Mouse (Mus musculus): Measurements from ENCODE around the gene Lmtk3.
A peak's percentile ranks its signal among the peaks of the same experiment; 100 is the strongest.

Gene Lmtk3

GRCm38 (mm10) chr7:45793969-45794585 lies 10.5 kb downstream of the Lmtk3 start:
- Histone ChIP-seq H3K27me3 (ENCODE audit: insufficient read depth, low read length) (peaks cover 34% of the 10 kb centered on the region), H3K9me3 (ENCODE audit: low read length) (peaks cover 5% of the 10 kb centered on the region; the same call in 1 of the 2 replicates), H3K36me3 (ENCODE audit: insufficient read depth, low read length) (peaks cover 21% of the 10 kb centered on the region), H3K4me1 (replicated peaks; ENCODE audit: low read depth, low read length) (peaks cover 61% of the 10 kb centered on the region), H3K4me3 (replicated peaks; ENCODE audit: low read length) (peak overlapping the region; percentile 71)
- no peak for TF ChIP-seq CTCF (conservative IDR thresholded peaks at IDR 0.05; ENCODE audit: low read length)
- TF ChIP-seq POU5F1 (IDR thresholded peaks at IDR 0.05; ENCODE audit: borderline replicate concordance, low read length), result no peak
- no peak for TF ChIP-seq NANOG (IDR thresholded peaks at IDR 0.05; ENCODE audit: borderline replicate concordance, low read length)

GRCm38 (mm10) chr7:45794971-45795370 lies 11.4 kb downstream of the Lmtk3 start:
- Histone ChIP-seq H3K4me3 (replicated peaks; ENCODE audit: low read length) (peak overlapping the region; percentile 71), H3K27me3 (ENCODE audit: insufficient read depth, low read length) (peaks cover 34% of the 10 kb centered on the region), H3K9me3 (ENCODE audit: low read length) (peaks cover 3% of the 10 kb centered on the region; the same call in 1 of the 2 replicates), H3K36me3 (ENCODE audit: insufficient read depth, low read length) (peaks cover 12% of the 10 kb centered on the region), H3K4me1 (replicated peaks; ENCODE audit: low read depth, low read length) (peaks cover 69% of the 10 kb centered on the region)
- TF ChIP-seq CTCF (conservative IDR thresholded peaks at IDR 0.05; ENCODE audit: low read length) (no peak), POU5F1 (IDR thresholded peaks at IDR 0.05; ENCODE audit: borderline replicate concordance, low read length) (no peak), NANOG (IDR thresholded peaks at IDR 0.05; ENCODE audit: borderline replicate concordance, low read length) (no peak)

GRCm38 (mm10) chr7:45796950-45797349 lies 13.4 kb downstream of the Lmtk3 start:
- peak overlapping the region; percentile 78; the same call in 1 of the 2 replicates for H3K4me3 ChIP-seq (replicated peaks; ENCODE audit: low read length)
- H3K36me3 ChIP-seq (ENCODE audit: insufficient read depth, low read length), result no peaks in the 10 kb centered on the region
- H3K4me1 ChIP-seq (replicated peaks; ENCODE audit: low read depth, low read length), result peaks cover 69% of the 10 kb centered on the region
- peaks cover 34% of the 10 kb centered on the region for H3K27me3 ChIP-seq (ENCODE audit: insufficient read depth, low read length)
- no peak for TF ChIP-seq CTCF (conservative IDR thresholded peaks at IDR 0.05; ENCODE audit: low read length)
- no peak for TF ChIP-seq POU5F1 (IDR thresholded peaks at IDR 0.05; ENCODE audit: borderline replicate concordance, low read length)
- TF ChIP-seq NANOG (IDR thresholded peaks at IDR 0.05; ENCODE audit: borderline replicate concordance, low read length), result no peak
- no peaks in the 10 kb centered on the region for H3K9me3 ChIP-seq (ENCODE audit: low read length)

GRCm38 (mm10) chr7:45797661-45798510 lies 14.3 kb downstream of the Lmtk3 start:
- Histone ChIP-seq H3K9me3 (ENCODE audit: low read length) (no peaks in the 10 kb centered on the region), H3K27me3 (ENCODE audit: insufficient read depth, low read length) (peaks cover 32% of the 10 kb centered on the region), H3K4me3 (replicated peaks; ENCODE audit: low read length) (peak overlapping the region; percentile 78), H3K4me1 (replicated peaks; ENCODE audit: low read depth, low read length) (peaks cover 66% of the 10 kb centered on the region), H3K36me3 (ENCODE audit: insufficient read depth, low read length) (peaks cover 4% of the 10 kb centered on the region)
- TF ChIP-seq NANOG (IDR thresholded peaks at IDR 0.05; ENCODE audit: borderline replicate concordance, low read length), result no peak
- no peak for TF ChIP-seq CTCF (conservative IDR thresholded peaks at IDR 0.05; ENCODE audit: low read length)
- no peak for TF ChIP-seq POU5F1 (IDR thresholded peaks at IDR 0.05; ENCODE audit: borderline replicate concordance, low read length)

- TF ChIP-seq NANOG (IDR thresholded peaks at IDR 0.05; ENCODE audit: borderline replicate concordance, low read length) (no peak), CTCF (conservative IDR thresholded peaks at IDR 0.05; ENCODE audit: low read length) (no peak), POU5F1 (IDR thresholded peaks at IDR 0.05; ENCODE audit: borderline replicate concordance, low read length) (no peak)
- H3K27me3 ChIP-seq (ENCODE audit: insufficient read depth, low read length), result peaks cover 28% of the 10 kb centered on the region
- H3K4me3 ChIP-seq (replicated peaks; ENCODE audit: low read length), result peak overlapping the region; percentile 78
- no peaks in the 10 kb centered on the region for H3K9me3 ChIP-seq (ENCODE audit: low read length)
- peaks cover 60% of the 10 kb centered on the region for H3K4me1 ChIP-seq (replicated peaks; ENCODE audit: low read depth, low read length)
- peaks cover 8% of the 10 kb centered on the region for H3K36me3 ChIP-seq (ENCODE audit: insufficient read depth, low read length)
These were observed 14.9 kb downstream of the Lmtk3 start for GRCm38 (mm10) chr7:45798511-45798836.

- Histone ChIP-seq H3K4me3 (replicated peaks; ENCODE audit: low read length) (0 out of 2 replicates have a peak overlapping the region, but pooled peaks have one; percentile 20), H3K36me3 (ENCODE audit: insufficient read depth, low read length) (peaks cover 10% of the 10 kb centered on the region), H3K27me3 (ENCODE audit: insufficient read depth, low read length) (peaks cover 24% of the 10 kb centered on the region), H3K9me3 (ENCODE audit: low read length) (no peaks in the 10 kb centered on the region), H3K4me1 (replicated peaks; ENCODE audit: low read depth, low read length) (peaks cover 56% of the 10 kb centered on the region)
- TF ChIP-seq CTCF (conservative IDR thresholded peaks at IDR 0.05; ENCODE audit: low read length), result no peak
- TF ChIP-seq POU5F1 (IDR thresholded peaks at IDR 0.05; ENCODE audit: borderline replicate concordance, low read length), result no peak
- no peak for TF ChIP-seq NANOG (IDR thresholded peaks at IDR 0.05; ENCODE audit: borderline replicate concordance, low read length)
These were observed 15.4 kb downstream of the Lmtk3 start for GRCm38 (mm10) chr7:45798931-45799330.

GRCm38 (mm10) chr7:45800001-45800400 lies 16.5 kb downstream of the Lmtk3 start:
- peak overlapping the region; percentile 66 for H3K4me3 ChIP-seq (replicated peaks; ENCODE audit: low read length)
- peaks cover 10% of the 10 kb centered on the region for H3K36me3 ChIP-seq (ENCODE audit: insufficient read depth, low read length)
- peaks cover 14% of the 10 kb centered on the region for H3K27me3 ChIP-seq (ENCODE audit: insufficient read depth, low read length)
- peaks cover 48% of the 10 kb centered on the region for H3K4me1 ChIP-seq (replicated peaks; ENCODE audit: low read depth, low read length)
- TF ChIP-seq POU5F1 (IDR thresholded peaks at IDR 0.05; ENCODE audit: borderline replicate concordance, low read length), result no peak
- no peak for TF ChIP-seq CTCF (conservative IDR thresholded peaks at IDR 0.05; ENCODE audit: low read length)
- no peak for TF ChIP-seq NANOG (IDR thresholded peaks at IDR 0.05; ENCODE audit: borderline replicate concordance, low read length)
- H3K9me3 ChIP-seq (ENCODE audit: low read length), result no peaks in the 10 kb centered on the region

- H3K4me1 ChIP-seq (replicated peaks; ENCODE audit: low read depth, low read length), result peaks cover 45% of the 10 kb centered on the region
- no peaks in the 10 kb centered on the region for H3K9me3 ChIP-seq (ENCODE audit: low read length)
- peaks cover 14% of the 10 kb centered on the region for H3K27me3 ChIP-seq (ENCODE audit: insufficient read depth, low read length)
- TF ChIP-seq NANOG (IDR thresholded peaks at IDR 0.05; ENCODE audit: borderline replicate concordance, low read length) (no peak), CTCF (conservative IDR thresholded peaks at IDR 0.05; ENCODE audit: low read length) (no peak), POU5F1 (IDR thresholded peaks at IDR 0.05; ENCODE audit: borderline replicate concordance, low read length) (no peak)
- peaks cover 12% of the 10 kb centered on the region for H3K36me3 ChIP-seq (ENCODE audit: insufficient read depth, low read length)
- peak overlapping the region; percentile 66 for H3K4me3 ChIP-seq (replicated peaks; ENCODE audit: low read length)
These were observed 17.1 kb downstream of the Lmtk3 start for GRCm38 (mm10) chr7:45800546-45801204.

Data from E14TG2a.4 (cell line).